Mouse (Mus musculus) small intestine, adult 2 months (tissue): Measurements from ENCODE around the gene Npdc1. TPM values are rescaled to one million over a fixed set of nuclear protein-coding genes. Genes with fewer than 3 reads are reported as not detected.

Experiments
- H3K27ac ChIP-seq: fragments of 200-500 bp; 2 replicates; pipeline ENCODE4 v1.5.1; 2012; ENCODE audit warnings: low read depth, low read length, control low read depth, inconsistent platforms; ENCODE audit not compliant: insufficient read depth
- H3K27me3 ChIP-seq: fragments of 200-500 bp; 2 replicates; pipeline ENCODE4 v1.6.1; 2012; ENCODE audit warnings: mild to moderate bottlenecking, moderate library complexity, low read length, inconsistent platforms; ENCODE audit not compliant: control insufficient read depth, insufficient read depth
- H3K36me3 ChIP-seq: fragments of 200-500 bp; 2 replicates; pipeline ENCODE4 v1.6.1; 2012; ENCODE audit warnings: mild to moderate bottlenecking, low read length, control low read depth, inconsistent platforms; ENCODE audit not compliant: control insufficient read depth, insufficient read depth
- H3K4me1 ChIP-seq: fragments of 200-500 bp; 2 replicates; pipeline ENCODE4 v1.6.1; 2012; ENCODE audit warnings: low read length, inconsistent platforms, mixed read lengths; ENCODE audit not compliant: control insufficient read depth, insufficient read depth, insufficient read length
- H3K4me3 ChIP-seq: fragments of 200-500 bp; 2 replicates; pipeline ENCODE4 v1.5.1; 2012; ENCODE audit warnings: low read depth, mild to moderate bottlenecking, control low read depth, inconsistent platforms, low read length, moderate library complexity
- CTCF ChIP-seq: fragments of 200-500 bp; IDR thresholded peaks from 2 replicates; pipeline ENCODE4 v1.5.1; 2012; ENCODE audit warnings: low read depth, mild to moderate bottlenecking, control low read depth, inconsistent platforms, low read length, moderate library complexity, mixed read lengths; ENCODE audit not compliant: insufficient replicate concordance, insufficient read length; ENCODE audit errors: extremely low read depth
- POLR2A ChIP-seq: fragments of 200-500 bp; IDR thresholded peaks from 2 replicates; pipeline ENCODE4 v1.6.1; 2012; ENCODE audit warnings: low read depth, mild to moderate bottlenecking, control low read depth, inconsistent platforms, low read length, moderate library complexity
- WGBS: fragments of 180-500 bp; shearing (Covaris S2); methylation state at CpG from one replicate; pipeline ENCODE4 v1.1.7; 2018; 5-methylcytosine and 5-hydroxymethylcytosine counted together
- polyA plus RNA-seq: library from polyadenylated mRNA; depleted of rRNA; stranded (reverse); fragments of >200 nt; gene quantifications from 2 replicates; pipeline ENCODE4 v1.2.3, GENCODE M21; 2012; rRNA removed

Gene Npdc1
- 103 and 117 TPM in 2 replicates for polyA plus RNA-seq

DNA sequence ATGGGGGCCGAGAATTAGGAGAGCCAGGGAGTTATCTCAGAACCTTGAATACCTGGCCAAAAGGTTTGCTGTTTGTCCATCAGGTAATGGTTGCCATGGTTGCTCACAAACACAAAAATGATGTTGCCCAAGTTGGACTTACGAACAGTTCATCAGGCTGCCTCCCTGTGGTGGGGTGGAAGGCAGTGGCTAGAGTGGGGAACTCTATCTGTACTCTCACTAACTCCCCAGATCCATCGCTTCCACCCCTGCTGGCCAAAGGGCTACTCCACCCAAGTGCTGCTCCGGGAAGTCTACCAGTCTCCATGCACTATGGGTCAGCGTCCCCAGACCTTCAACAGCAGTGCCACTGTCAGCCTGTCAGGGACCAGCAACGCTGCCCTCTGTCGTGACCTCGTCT, at the start of gene Npdc1:
Gene Npdc1 (plus strand): TSS at position 301 of the 400 bp plus-strand sequence.
- Histone ChIP-seq H3K27me3 (no peaks in the 10 kb centered on the region; the same call in 1 of the 2 replicates), H3K4me3 (no peak within 1 kb of the TSS), H3K4me1 (peaks cover 18% of the 10 kb centered on the region; the same call in 1 of the 2 replicates), H3K27ac (no peak within 1 kb of the TSS), H3K36me3 (no peaks in the 10 kb centered on the region)
- WGBS: 81% methylated on average over 8 of the region's 8 CpGs
- TF ChIP-seq CTCF: no peak
- TF ChIP-seq POLR2A: no peak

DNA sequence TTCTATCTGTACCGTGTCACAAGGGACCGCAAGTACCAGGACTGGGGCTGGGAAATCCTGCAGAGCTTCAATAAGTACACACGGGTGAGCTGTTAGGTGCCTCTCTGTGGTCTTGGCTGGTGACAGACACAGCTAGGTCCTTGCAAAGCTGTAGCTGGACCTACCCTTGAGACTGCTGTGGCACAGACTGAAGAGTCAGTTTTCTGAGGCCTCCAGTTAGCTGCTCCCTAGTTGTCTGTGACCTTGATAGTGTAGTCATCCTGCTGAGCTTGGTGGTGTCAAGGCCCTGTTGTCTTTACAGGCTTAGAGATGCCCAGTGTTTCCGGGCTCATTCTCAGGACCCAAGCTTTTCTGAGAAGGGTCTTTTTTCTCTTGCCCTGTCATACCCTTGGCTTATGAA, 49.7 kb upstream of the Npdc1 start:
- no peaks in the 10 kb centered on the region for H3K27me3 ChIP-seq
- no peaks in the 10 kb centered on the region for H3K4me1 ChIP-seq
- H3K4me3 ChIP-seq: no peak overlapping the region
- H3K36me3 ChIP-seq: peaks cover 75% of the 10 kb centered on the region
- H3K27ac ChIP-seq: no peak overlapping the region
- 95% methylated on average over 4 of the region's 4 CpGs for WGBS
- no peak for TF ChIP-seq POLR2A
- TF ChIP-seq CTCF: no peak

DNA sequence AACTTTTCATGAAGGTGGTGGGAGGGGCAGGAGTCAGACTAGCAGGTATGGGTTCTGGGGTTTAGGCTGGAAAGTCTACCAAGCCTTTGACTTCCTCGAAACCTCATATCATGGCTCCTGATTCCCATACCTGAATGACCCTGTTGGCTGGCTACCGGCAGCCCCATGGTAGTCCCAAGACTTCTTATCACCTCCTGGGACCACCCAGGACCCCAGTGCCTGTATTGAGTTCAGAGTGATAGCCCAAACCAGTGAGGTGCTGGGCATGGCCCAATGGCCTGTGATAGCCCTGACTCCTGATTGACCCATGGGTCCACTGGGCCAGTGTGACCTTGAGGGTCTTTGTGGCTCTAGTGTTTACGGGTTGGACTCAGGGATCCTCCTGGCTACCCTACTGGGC, 48.5 kb upstream of the Npdc1 start:
- H3K27ac ChIP-seq: no peak overlapping the region
- no peak for TF ChIP-seq CTCF
- no peak for TF ChIP-seq POLR2A
- no peak overlapping the region for H3K4me3 ChIP-seq
- no peaks in the 10 kb centered on the region for H3K27me3 ChIP-seq
- WGBS: 94% methylated on average over 3 of the region's 3 CpGs
- H3K4me1 ChIP-seq: peaks cover 5% of the 10 kb centered on the region
- H3K36me3 ChIP-seq: peaks cover 64% of the 10 kb centered on the region

DNA sequence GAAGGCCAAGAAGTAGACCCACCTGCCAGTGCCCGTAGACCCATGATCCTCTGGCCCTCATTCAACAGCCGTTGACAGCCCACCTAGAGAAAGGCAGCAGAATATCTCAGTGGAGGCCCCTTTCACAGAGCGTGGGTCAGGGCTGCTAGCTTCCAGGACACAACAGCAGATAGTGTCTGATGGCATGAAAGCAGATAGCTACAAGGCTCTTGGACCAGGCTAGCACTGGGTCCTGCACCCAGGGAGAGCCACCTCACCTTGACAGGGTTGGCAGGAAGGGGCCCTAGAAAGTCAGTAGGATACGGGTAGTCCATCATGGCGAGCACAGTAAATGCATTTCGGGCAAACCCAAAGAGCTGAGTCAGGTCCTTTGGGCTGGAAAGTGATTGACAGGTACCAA, 44.9 kb upstream of the Npdc1 start:
- peaks cover 12% of the 10 kb centered on the region for H3K4me1 ChIP-seq
- WGBS: 84% methylated on average over 6 of the region's 6 CpGs
- H3K27me3 ChIP-seq: no peaks in the 10 kb centered on the region
- TF ChIP-seq CTCF (no peak), POLR2A (no peak)
- H3K27ac ChIP-seq: no peak overlapping the region
- no peak overlapping the region for H3K4me3 ChIP-seq
- H3K36me3 ChIP-seq: peaks cover 35% of the 10 kb centered on the region

DNA sequence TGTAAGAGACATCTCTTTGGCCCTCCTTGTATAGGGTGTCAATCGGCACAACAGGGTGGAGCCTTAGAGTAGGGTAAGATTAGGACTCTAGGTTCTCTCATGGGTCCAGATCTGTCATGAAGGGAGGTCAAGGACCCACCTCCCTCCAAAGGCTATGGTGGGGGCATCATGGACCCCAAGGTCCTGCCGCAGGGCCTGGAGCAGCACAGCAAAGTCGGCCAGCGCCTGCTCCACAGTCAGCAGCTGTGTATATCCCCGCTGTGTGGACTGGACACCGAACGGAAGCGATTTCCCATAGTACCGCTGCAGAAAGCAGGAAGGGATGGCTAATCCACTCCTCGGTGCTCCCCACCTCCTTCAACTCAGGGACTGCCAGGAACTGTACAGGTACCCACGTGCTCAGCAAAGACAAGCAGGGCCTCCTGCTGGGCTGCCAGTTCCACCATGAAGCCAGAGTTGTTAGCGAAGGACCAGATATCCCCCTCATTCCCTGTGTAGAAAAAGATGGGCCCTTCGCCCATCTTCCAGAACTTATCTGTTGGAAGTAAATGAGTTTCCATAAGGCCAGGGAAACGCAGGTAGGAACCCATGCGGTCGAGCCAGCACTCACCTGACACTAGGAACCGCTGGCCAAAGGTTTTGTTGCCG, 43.6 kb upstream of the Npdc1 start:
- Histone ChIP-seq H3K27ac (no peak overlapping the region), H3K4me1 (peaks cover 12% of the 10 kb centered on the region), H3K36me3 (peaks cover 25% of the 10 kb centered on the region), H3K4me3 (peak overlapping the region; percentile 64), H3K27me3 (no peaks in the 10 kb centered on the region)
- TF ChIP-seq CTCF (no peak), POLR2A (no peak)
- WGBS: 33% methylated on average over 18 of the region's 18 CpGs

DNA sequence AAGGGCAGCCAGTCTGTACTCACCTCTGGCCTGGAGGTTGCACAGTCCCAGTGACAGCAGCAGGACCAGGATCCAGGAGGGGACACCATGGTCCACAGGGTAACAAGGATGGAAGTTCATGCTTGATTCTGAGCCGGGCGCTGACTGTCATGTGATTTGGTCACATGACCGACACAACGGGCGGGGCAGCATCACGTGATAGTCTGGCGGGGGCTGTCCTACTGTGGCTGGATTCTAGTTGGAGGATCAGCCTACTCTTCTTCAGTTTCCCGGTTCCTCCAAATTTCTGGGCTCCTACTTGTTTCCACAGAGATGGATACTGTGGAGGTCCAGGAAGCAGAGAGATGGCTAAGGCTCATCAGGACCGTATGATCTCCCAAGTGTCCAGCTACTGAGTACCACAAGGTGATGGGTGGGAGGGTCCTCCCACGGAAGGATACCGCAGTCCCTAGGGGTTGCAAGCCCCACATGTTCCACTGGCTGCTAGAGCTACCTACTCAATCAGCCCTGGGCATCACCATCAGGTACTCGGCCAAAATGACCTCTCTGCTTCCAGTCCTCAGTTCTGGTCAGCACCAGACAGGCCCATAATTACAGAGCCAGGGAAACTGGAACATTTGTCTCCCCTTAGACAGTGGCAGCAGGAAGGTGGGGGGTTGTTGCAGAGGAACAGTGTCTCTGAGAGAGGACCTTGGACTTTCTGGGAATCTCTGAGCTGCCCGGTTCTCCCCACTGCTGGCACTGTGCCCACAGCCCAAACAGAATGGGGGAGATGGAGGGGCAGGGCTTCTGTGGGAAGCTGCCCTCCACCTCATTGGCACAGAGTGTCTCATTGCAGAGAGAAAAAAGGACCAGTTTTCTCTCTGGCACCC, 42.7 kb upstream of the Npdc1 start, which contains the start of gene Dpp7:
Gene Dpp7 (minus strand): TSS at position 152 of the 872 bp plus-strand sequence.
- Histone ChIP-seq H3K4me1 (peaks cover 12% of the 10 kb centered on the region), H3K36me3 (peaks cover 25% of the 10 kb centered on the region), H3K4me3 (peak within 1 kb of the TSS; percentile 64), H3K27me3 (no peaks in the 10 kb centered on the region), H3K27ac (no peak within 1 kb of the TSS)
- WGBS: 3% methylated on average over 13 of the region's 13 CpGs
- no peak for TF ChIP-seq CTCF
- no peak for TF ChIP-seq POLR2A

DNA sequence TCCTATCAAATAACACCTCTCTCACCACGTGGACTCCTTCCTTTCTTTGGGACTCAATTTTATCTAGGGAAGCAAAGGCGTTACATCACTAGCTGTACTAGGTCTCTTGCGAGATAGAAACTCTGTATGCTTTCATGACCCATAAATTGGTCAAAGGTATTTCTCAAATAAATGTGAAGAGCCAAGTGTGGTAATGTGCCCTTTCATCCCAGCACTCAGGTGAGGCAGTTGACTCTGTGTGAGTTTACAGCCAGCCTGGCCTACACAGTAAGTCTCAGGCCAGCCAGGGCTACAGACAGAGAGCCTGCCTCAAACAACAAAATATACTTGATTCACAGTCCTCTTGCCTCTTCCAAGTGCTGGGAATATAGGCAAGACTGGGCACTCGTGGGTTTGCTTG, 39.3 kb upstream of the Npdc1 start:
- TF ChIP-seq CTCF (no peak), POLR2A (no peak)
- peaks cover 32% of the 10 kb centered on the region for H3K4me1 ChIP-seq
- no peak overlapping the region for H3K27ac ChIP-seq
- 63% methylated on average over 4 of the region's 4 CpGs for WGBS
- H3K27me3 ChIP-seq: no peaks in the 10 kb centered on the region
- H3K36me3 ChIP-seq: peaks cover 24% of the 10 kb centered on the region
- H3K4me3 ChIP-seq: no peak overlapping the region
